Mouse (Mus musculus): ENCODE measurements at regions not wholly inside any gene's neighbourhood (a gene's known extent, or its start where the extent isn't known, plus 50 kb on each side); places are given as distances from the start of the nearest gene placed in this dataset.

DNA sequence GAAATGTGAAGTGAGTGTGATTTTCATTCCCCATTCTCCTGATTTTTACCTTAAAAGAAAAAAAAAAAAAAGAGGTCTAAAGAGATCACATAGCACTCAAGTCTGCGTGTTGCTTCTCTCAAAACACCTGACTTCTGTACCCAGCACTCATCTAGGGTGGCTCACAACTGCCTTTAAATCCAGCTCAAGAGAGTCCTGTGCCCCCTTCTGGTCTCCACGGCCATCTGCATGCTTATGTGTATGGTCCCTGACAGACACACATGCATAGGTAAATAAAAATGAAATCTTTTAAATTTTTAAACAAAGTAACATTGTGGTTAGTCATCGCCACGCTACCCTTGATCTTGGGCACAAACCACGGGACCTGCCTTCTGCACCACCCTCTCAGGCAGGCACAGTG is 193.8 kb downstream of the Zfp36l1 start:
- peak; percentile 29; the same call in 1 of the 2 replicates for TF ChIP-seq CTCF (IDR thresholded peaks at IDR 0.05; ENCODE audit: borderline replicate concordance, extremely low read depth, insufficient read depth, insufficient read length)
- TF ChIP-seq POLR2A (IDR thresholded peaks at IDR 0.05; ENCODE audit: borderline replicate concordance, extremely low read depth, insufficient read depth, insufficient read length, poor library complexity, severe bottlenecking): no peak
